Mouse (Mus musculus) olfactory bulb, adult 2 months (tissue): Measurements from ENCODE around the gene Olfr893.

Source experiments
- CTCF ChIP-seq: fragments of 200-500 bp; IDR thresholded peaks from 2 replicates; pipeline ENCODE4 v1.5.1; 2012; ENCODE audit warnings: low read depth, mild to moderate bottlenecking, low read length, moderate library complexity; ENCODE audit not compliant: insufficient read depth
- POLR2A ChIP-seq: fragments of 200-500 bp; IDR thresholded peaks from 2 replicates; pipeline ENCODE4 v1.6.1; 2012; ENCODE audit warnings: mild to moderate bottlenecking, low read depth, low read length, moderate library complexity; ENCODE audit not compliant: insufficient read depth

DNA sequence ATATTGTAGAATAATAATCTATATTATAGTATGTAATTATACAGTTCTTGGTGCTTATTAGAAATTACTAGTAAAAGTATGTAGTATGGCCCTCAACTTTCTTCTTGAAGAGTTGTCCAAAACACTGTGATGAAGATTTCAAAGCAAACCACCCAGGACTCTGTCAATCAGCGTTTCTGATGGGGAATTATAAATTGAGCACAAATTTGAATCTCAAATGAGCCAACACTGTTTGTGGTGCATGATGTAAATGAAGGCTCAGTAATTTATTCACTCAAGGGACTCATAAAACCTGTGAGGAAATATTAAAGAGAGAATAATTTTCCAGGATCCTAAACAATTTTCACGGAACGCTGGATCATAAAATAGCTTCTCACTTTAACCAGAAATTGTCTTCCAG lies at the start of gene Olfr893:
- TF ChIP-seq POLR2A = no peak
- no peak for TF ChIP-seq CTCF
